Mouse (Mus musculus): ENCODE results near the gene Dera. TPM values are rescaled to one million over a fixed set of nuclear protein-coding genes. Genes with fewer than 3 reads are reported as not detected.
A peak's percentile ranks its signal among the peaks of the same experiment; 100 is the strongest.

The Dera gene
- total and polyA plus RNA-seq, 3 experiments = 59.5 to 80.6 (median 78.0) TPM

GRCm38 (mm10) chr6:137756310-137756709, 2.0 kb downstream of the Dera start:
- H3K36me3 ChIP-seq (replicated peaks in 1 of 2; ENCODE audit: control insufficient read depth in 1 of 2, insufficient read depth in 1 of 2, low read length in 1 of 2) = peaks cover 7 to 28% of the 10 kb centered on the region in 2 experiments
- H3K9me3 ChIP-seq (replicated peaks; ENCODE audit: low read length) = no peaks in the 10 kb centered on the region
- H3K9ac ChIP-seq (ENCODE audit: insufficient read depth, low read depth) = no peak overlapping the region
- no peak overlapping the region for H3K4me3 ChIP-seq (replicated peaks in 1 of 3; ENCODE audit: low read depth in 2 of 3, low read length in 2 of 3, poor library complexity in 1 of 3)
- dilution Hi-C loops (cut with MboI; ENCODE audit: extremely low pct_ligation_motif_present, extremely low pct_unique_long_range_greater_than_20kb, low sequenced_read_pairs) = no loop called here
- TF ChIP-seq SMC3 (IDR thresholded peaks at IDR 0.05; ENCODE audit: low read depth, low read length) = peak; percentile 56
- TF ChIP-seq KAT2A (IDR thresholded peaks at IDR 0.05; ENCODE audit: insufficient replicate concordance, low read length) = no peak
- no peak for TF ChIP-seq SIN3A (IDR thresholded peaks at IDR 0.05; ENCODE audit: low read length)
- TF ChIP-seq GABPA (IDR thresholded peaks at IDR 0.05; ENCODE audit: insufficient replicate concordance, low read depth, low read length) = no peak
- TF ChIP-seq MAX (IDR thresholded peaks at IDR 0.05; ENCODE audit: low read length) = peak; percentile 78
- peak; percentile 7; the same call in 1 of the 2 replicates for TF ChIP-seq BHLHE40 (IDR thresholded peaks at IDR 0.05; ENCODE audit: low read depth, low read length)
- no peak for TF ChIP-seq USF2 (conservative IDR thresholded peaks at IDR 0.05; ENCODE audit: low read depth, low read length)
- TF ChIP-seq USF1 (IDR thresholded peaks at IDR 0.05; ENCODE audit: low read depth, low read length) = no peak
- no peak for TF ChIP-seq MAFK (IDR thresholded peaks at IDR 0.05; ENCODE audit: insufficient replicate concordance, low read length)
- peak; percentile 75 for TF ChIP-seq MYC (IDR thresholded peaks at IDR 0.05; ENCODE audit: low read depth, low read length)
- TF ChIP-seq TCF12 (IDR thresholded peaks at IDR 0.05; ENCODE audit: low read depth, low read length) = 0 out of 2 replicates have a peak, but pooled peaks have one; percentile 17
- TF ChIP-seq IRF4 (IDR thresholded peaks at IDR 0.05; ENCODE audit: low read depth, low read length) = peak; percentile 32; the same call in 1 of the 2 replicates
- TF ChIP-seq POLR2A (IDR thresholded peaks at IDR 0.05; ENCODE audit: low read depth, low read length) = no peak
- no peak for TF ChIP-seq UBTF (IDR thresholded peaks at IDR 0.05; ENCODE audit: low read depth, low read length)
- no peak for TF ChIP-seq CHD1 (IDR thresholded peaks at IDR 0.05; ENCODE audit: low read depth, low read length)
- TF ChIP-seq RCOR1 (conservative IDR thresholded peaks at IDR 0.05; ENCODE audit: low read depth, low read length) = no peak
- TF ChIP-seq HCFC1 (IDR thresholded peaks at IDR 0.05; ENCODE audit: low read depth, low read length) = no peak
- no peak; the same call in 1 of the 2 replicates for TF ChIP-seq ZC3H11A (IDR thresholded peaks at IDR 0.05; ENCODE audit: low read depth, low read length)
- no peak for TF ChIP-seq ETS1 (conservative IDR thresholded peaks at IDR 0.05; ENCODE audit: low read depth, low read length)
- TF ChIP-seq ZMIZ1 (IDR thresholded peaks at IDR 0.05; ENCODE audit: low read depth, low read length) = no peak
- no peak for TF ChIP-seq PAX5 (IDR thresholded peaks at IDR 0.05; ENCODE audit: low read length)
- TF ChIP-seq ZNF384 (IDR thresholded peaks at IDR 0.05; ENCODE audit: low read depth, low read length) = no peak
- TF ChIP-seq JUND (conservative IDR thresholded peaks at IDR 0.05; ENCODE audit: low read depth, low read length) = no peak
- TF ChIP-seq NRF1 (IDR thresholded peaks at IDR 0.05; ENCODE audit: low read depth, low read length) = no peak
- peak; percentile 70 for TF ChIP-seq RAD21 (IDR thresholded peaks at IDR 0.05; ENCODE audit: low read depth, low read length)
- peak; percentile 66 to 75 for TF ChIP-seq CTCF (conservative IDR thresholded peaks at IDR 0.05 in 1 of 2, IDR thresholded peaks at IDR 0.05 in 1 of 2; ENCODE audit: low read depth in 2 of 2, low read length in 2 of 2)
- H3K4me1 ChIP-seq (ENCODE audit: control insufficient read depth in 1 of 2, insufficient read depth in 2 of 2) = peaks cover 3 to 14% of the 10 kb centered on the region in 2 experiments; a peak in 1 of 4 replicates
- no peaks in the 10 kb centered on the region for H3K27me3 ChIP-seq (replicated peaks)
- no peak overlapping the region for H3K4me2 ChIP-seq (ENCODE audit: insufficient read depth, low read depth, poor library complexity, severe bottlenecking)
- no peak overlapping the region for H3K27ac ChIP-seq (ENCODE audit: insufficient read depth, low read depth)
- DNase-seq (ENCODE audit: extremely low read depth) = peak; percentile 67
- in situ Hi-C loops (cut with MboI; ENCODE audit: low pct_ligation_motif_present, low pct_unique_long_range_greater_than_20kb, low sequenced_read_pairs) = no loop called here
- H3K79me2 ChIP-seq (replicated peaks; ENCODE audit: control insufficient read depth, extremely low read depth, insufficient read depth, poor library complexity, severe bottlenecking) = peaks cover 13% of the 10 kb centered on the region
